Mouse (Mus musculus): ENCODE measurements at regions not wholly inside any gene's neighbourhood (a gene's known extent, or its start where the extent isn't known, plus 50 kb on each side); places are given as distances from the start of the nearest gene placed in this dataset.

DNA sequence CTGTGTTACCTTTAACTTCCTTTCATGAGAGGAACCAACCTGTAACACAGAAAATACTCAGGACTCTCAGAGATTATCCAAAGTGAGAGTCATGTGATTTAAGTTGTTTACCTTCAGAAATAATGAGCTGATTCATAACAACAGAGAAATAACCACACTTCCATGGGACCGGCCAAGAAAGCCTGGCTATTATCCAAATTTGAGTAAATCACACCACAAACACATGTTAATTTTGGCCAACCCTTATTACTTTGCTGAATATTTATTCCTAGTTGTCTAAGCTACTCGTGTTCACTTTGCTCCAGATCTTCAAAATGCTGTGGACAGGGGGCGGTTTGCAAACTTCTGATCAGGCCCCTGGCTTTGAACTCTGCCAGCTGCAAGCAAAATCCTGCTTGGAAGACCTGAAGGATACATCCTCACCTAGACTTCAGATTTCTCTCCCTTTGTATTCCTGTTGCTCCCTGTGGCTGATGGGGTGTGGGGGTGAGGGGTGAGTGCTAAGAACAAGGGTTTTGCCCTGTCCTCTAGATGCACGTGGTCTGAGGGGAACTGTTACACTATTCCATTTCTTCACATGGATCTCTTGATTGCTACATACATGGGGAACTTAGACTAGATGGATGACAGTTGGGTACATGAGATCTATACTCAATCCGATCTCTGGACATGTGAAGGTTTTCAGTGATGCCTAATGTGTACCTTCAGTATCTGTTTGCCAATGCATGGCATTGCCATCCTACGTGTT is 468.2 kb downstream of the Lmo4 start:
- TF ChIP-seq CTCF (conservative IDR thresholded peaks at IDR 0.05; ENCODE audit: low read length) (no peak), POU5F1 (IDR thresholded peaks at IDR 0.05; ENCODE audit: borderline replicate concordance, low read length) (no peak)
